Mouse (Mus musculus) CH12.LX (cell line): ENCODE results near the gene Slc17a8.

Experiments
- CTCF ChIP-seq, 2 experiments: IDR thresholded peaks in 1 of 2; conservative IDR thresholded peaks in 1 of 2; 2 replicates each; pipeline ENCODE4 v1.5.1; 2011 to 2012; ENCODE audit warnings: low read depth in 2 of 2, low read length in 2 of 2, improper control_type of control experiment in 1 of 2, inconsistent platforms in 1 of 2, mild to moderate bottlenecking in 1 of 2, moderate library complexity in 1 of 2
- EP300 ChIP-seq: IDR thresholded peaks from 2 replicates; pipeline ENCODE4 v1.6.1; 2011; ENCODE audit warnings: low read length, improper control_type of control experiment
- MYC ChIP-seq: IDR thresholded peaks from 2 replicates; pipeline ENCODE4 v1.6.1; 2011; ENCODE audit warnings: low read depth, mild to moderate bottlenecking, improper control_type of control experiment, low read length
- POLR2A ChIP-seq: IDR thresholded peaks from 2 replicates; pipeline ENCODE4 v1.6.1; 2011; ENCODE audit warnings: low read depth, mild to moderate bottlenecking, improper control_type of control experiment, low read length
- RAD21 ChIP-seq: IDR thresholded peaks from 2 replicates; pipeline ENCODE4 v1.6.1; 2011; ENCODE audit warnings: low read depth, mild to moderate bottlenecking, low read length, improper control_type of control experiment, moderate library complexity
- SIN3A ChIP-seq: IDR thresholded peaks from 2 replicates; pipeline ENCODE4 v1.6.1; 2012; ENCODE audit warnings: low read length, improper control_type of control experiment, inconsistent platforms
- ZKSCAN1 ChIP-seq: IDR thresholded peaks from 2 replicates; pipeline ENCODE4 v1.6.1; 2012; ENCODE audit warnings: low read depth, inconsistent platforms, low read length, improper control_type of control experiment, borderline replicate concordance
- ZNF384 ChIP-seq: IDR thresholded peaks from 2 replicates; pipeline ENCODE4 v1.6.1; 2012; ENCODE audit warnings: low read depth, low read length, improper control_type of control experiment, inconsistent platforms

GRCm38 (mm10) chr10:89631831-89632230 lies 10.8 kb upstream of the Slc17a8 start:
- TF ChIP-seq CTCF (conservative IDR thresholded peaks at IDR 0.05 in 1 of 2, IDR thresholded peaks at IDR 0.05 in 1 of 2; ENCODE audit: low read depth in 2 of 2, low read length in 2 of 2) (no peak), RAD21 (no peak), ZKSCAN1 (no peak), EP300 (no peak), MYC (no peak), ZNF384 (no peak), SIN3A (no peak), POLR2A (no peak)
